In genomic region chr7:16614171-16614887, GRCm38 (mm10) we compare ENCODE assay signal across 8 mouse cellular contexts. TPM values are rescaled to one million over a fixed set of nuclear protein-coding genes. Genes with fewer than 3 reads are reported as not detected.
DNase-seq lines count a peak whose midpoint lies in the region; ATAC-seq lines count a peak whose summit lies in the region.

No protein-coding gene starts in this region.

- DNase-seq in urinary bladder, adult 18-20 months (ENCODE audit: low spot score in 2 of 2), result peak; percentile 53 to 54
- DNase-seq in urinary bladder, postnatal 25 days (ENCODE audit: low spot score), result no peak
- peak; percentile 79 to 80 for DNase-seq in cerebellum, postnatal 14 days
- peak; percentile 49 to 59 for DNase-seq in frontal cortex, postnatal 14 days (ENCODE audit: low spot score in 2 of 2)
- no peak for DNase-seq in liver, embryonic 13.5 days
- peak; percentile 64 for DNase-seq in urinary bladder, postnatal 14 days (ENCODE audit: low spot score)

- peaks cover 2% of the 10 kb centered on the region; the same call in 1 of the 2 replicates for H3K36me3 ChIP-seq in liver, embryonic 13.5 days
- no peaks in the 10 kb centered on the region for H3K36me3 ChIP-seq in neural tube, embryonic 13.5 days

- H3K9me3 ChIP-seq in liver, embryonic 13.5 days (replicated peaks), result no peaks in the 10 kb centered on the region
- H3K9me3 ChIP-seq in neural tube, embryonic 13.5 days, result no peaks in the 10 kb centered on the region

- peaks cover 33% of the 10 kb centered on the region for H3K27me3 ChIP-seq in liver, embryonic 13.5 days
- peaks cover 6% of the 10 kb centered on the region; the same call in 1 of the 2 replicates for H3K27me3 ChIP-seq in neural tube, embryonic 13.5 days

- H3K4me2 ChIP-seq in liver, embryonic 13.5 days, result peak overlapping the region; percentile 94
- peak overlapping the region; percentile 76 for H3K4me2 ChIP-seq in neural tube, embryonic 13.5 days

- peak overlapping the region; percentile 78 for H3K4me3 ChIP-seq in liver, embryonic 13.5 days (replicated peaks)
- peak overlapping the region; percentile 76 for H3K4me3 ChIP-seq in neural tube, embryonic 13.5 days

- ATAC-seq in inflammation-experienced regulatory T-cells, adult 6 months, result peak; percentile 29
- peak; percentile 32 for ATAC-seq in liver, embryonic 13.5 days (ENCODE audit: low read depth)
- peak; percentile 29; the same call in 1 of the 2 replicates for ATAC-seq in neural tube, embryonic 13.5 days (ENCODE audit: low read depth)

- H3K27ac ChIP-seq in liver, embryonic 13.5 days, result peak overlapping the region; percentile 92
- peak overlapping the region; percentile 100 for H3K27ac ChIP-seq in neural tube, embryonic 13.5 days (replicated peaks)

- peak overlapping the region; percentile 85 for H3K9ac ChIP-seq in liver, embryonic 13.5 days
- peak overlapping the region; percentile 98 for H3K9ac ChIP-seq in neural tube, embryonic 13.5 days

- peaks cover 66% of the 10 kb centered on the region for H3K4me1 ChIP-seq in liver, embryonic 13.5 days (replicated peaks)
- H3K4me1 ChIP-seq in neural tube, embryonic 13.5 days (replicated peaks), result peaks cover 62% of the 10 kb centered on the region

- WGBS in liver, embryonic 13.5 days (ENCODE audit: insufficient replicate concordance), result under 1% methylated on average over 50 of the region's 101 CpGs
- under 1% methylated on average over 32 of the region's 101 CpGs for WGBS in neural tube, embryonic 13.5 days

RNA-seq across cellular contexts. Expression of gene Arhgap35, which starts 0.5 kb away (rescaled TPM):
- 1 to 10 TPM; 1.4 to 3.9 (median 2.5) TPM for polyA plus RNA-seq in inflammation-experienced regulatory T-cells, adult 6 months (2017; shearing (Covaris generic))
- 1.7 and 2.3 TPM in 2 replicates for polyA plus RNA-seq in liver, embryonic 13.5 days (2015; fragmentation: Nextera tagmentation; extraction: Ambion mirVana)
- 30.8 and 31.2 TPM in 2 replicates for polyA plus RNA-seq in neural tube, embryonic 13.5 days (2015; fragmentation: Nextera tagmentation; extraction: Ambion mirVana)

Comparison
In these comparisons a context has a peak if more than half of its experiments do, and no peak if none do; other contexts are left out.
1. DNase-seq: peak in urinary bladder, adult 18-20 months (2 of 2), cerebellum, postnatal 14 days (2 of 2), frontal cortex, postnatal 14 days (2 of 2) and urinary bladder, postnatal 14 days (single experiment); none in urinary bladder, postnatal 25 days (single experiment) and liver, embryonic 13.5 days (single experiment).
2. Peak in every context shown above with its lines, with median percentiles within 50 percentile points of each other: ATAC-seq.